Mouse (Mus musculus) forebrain, postnatal 0 days (tissue): ENCODE measurements around the gene Rnf220. TPM values are rescaled to one million over a fixed set of nuclear protein-coding genes. Genes with fewer than 3 reads are reported as not detected.

Experiments
- ATAC-seq: fragments of 200-750 bp; cut with Nextera tagmentation; 2 replicates; pipeline ENCODE4 v1.8.0; 2017; ENCODE audit warnings: mild to moderate bottlenecking, moderate library complexity
- DNase-seq: peaks from one replicate; pipeline ENCODE4 v3.0.0-alpha.2; 2015
- H3K27ac ChIP-seq: fragments of 300-500 bp; sonication (generic); 2 replicates; pipeline ENCODE4 v1.5.1; 2014; ENCODE audit warnings: low read depth, mild to moderate bottlenecking, antibody characterized with exemption, low read length, moderate library complexity, mixed read lengths
- H3K27me3 ChIP-seq: fragments of 300-500 bp; sonication (generic); 2 replicates; pipeline ENCODE4 v1.6.1; 2014; ENCODE audit warnings: mild to moderate bottlenecking, low read length, mixed read lengths; ENCODE audit not compliant: insufficient read depth
- H3K36me3 ChIP-seq: fragments of 300-500 bp; sonication (generic); 2 replicates; pipeline ENCODE4 v1.6.1; 2014; ENCODE audit warnings: mild to moderate bottlenecking, moderate library complexity; ENCODE audit not compliant: insufficient read depth
- H3K4me1 ChIP-seq: fragments of 300-500 bp; sonication (generic); 2 replicates; pipeline ENCODE4 v1.6.1; 2014; ENCODE audit warnings: antibody characterized with exemption; ENCODE audit not compliant: insufficient read depth
- H3K4me2 ChIP-seq: fragments of 300-500 bp; sonication (generic); 2 replicates; pipeline ENCODE4 v1.6.1; 2014; ENCODE audit warnings: low read depth, mild to moderate bottlenecking, moderate library complexity
- H3K4me3 ChIP-seq: fragments of 300-500 bp; sonication (generic); 2 replicates; pipeline ENCODE4 v1.5.1; 2014; ENCODE audit warnings: low read depth, low read length, mixed read lengths
- H3K9ac ChIP-seq: fragments of 300-500 bp; sonication (generic); 2 replicates; pipeline ENCODE4 v1.6.1; 2014; ENCODE audit warnings: mild to moderate bottlenecking
- H3K9me3 ChIP-seq: fragments of 300-500 bp; sonication (generic); 2 replicates; pipeline ENCODE4 v1.6.1; 2016; ENCODE audit warnings: low read length
- CTCF ChIP-seq: sonication (generic); IDR thresholded peaks from 2 replicates; pipeline ENCODE4 v1.5.1; 2016; ENCODE audit warnings: antibody characterized with exemption, control low read depth, low read depth
- WGBS: fragments of 180-500 bp; shearing (Covaris S2); extraction: QIAGEN DNeasy Blood & Tissue Kit; methylation state at CpG from one replicate; pipeline ENCODE4 v1.1.7; 2014; 5-methylcytosine and 5-hydroxymethylcytosine counted together
- polyA plus RNA-seq: library from polyadenylated mRNA; unstranded; fragments of >200 nt; fragmentation: Nextera tagmentation; extraction: Ambion mirVana; gene quantifications from 2 replicates; pipeline ENCODE4 v1.2.1, GENCODE M21; 2015
- total RNA-seq: library from RNA; depleted of rRNA; stranded (reverse); fragments of >200 nt; gene quantifications from 2 replicates; pipeline ENCODE4 v1.2.3, GENCODE M21; 2014

Rnf220 gene
- total and polyA plus RNA-seq, 2 experiments from 2014 or later: 140 to 185 TPM

GRCm38 (mm10) chr4:117288927-117289801 is 207.7 kb downstream of the Rnf220 start:
- TF ChIP-seq CTCF: no peak
- H3K9ac ChIP-seq: peak overlapping the region; percentile 79
- peak; percentile 85 for ATAC-seq
- peak overlapping the region; percentile 90 for H3K4me2 ChIP-seq
- no peaks in the 10 kb centered on the region for H3K27me3 ChIP-seq
- no peaks in the 10 kb centered on the region for H3K9me3 ChIP-seq
- H3K27ac ChIP-seq: peak overlapping the region; percentile 93
- WGBS: 1% methylated on average over 71 of the region's 80 CpGs
- peak overlapping the region; percentile 75 for H3K4me3 ChIP-seq
- H3K36me3 ChIP-seq: peaks cover 36% of the 10 kb centered on the region
- peak; percentile 87 for DNase-seq
- H3K4me1 ChIP-seq: peaks cover 5% of the 10 kb centered on the region; the same call in 1 of the 2 replicates

GRCm38 (mm10) chr4:117288277-117288926 is 208.4 kb downstream of the Rnf220 start:
- H3K9me3 ChIP-seq: no peaks in the 10 kb centered on the region
- ATAC-seq (peak; percentile 37), DNase-seq (peak; percentile 60)
- peak overlapping the region; percentile 79 for H3K9ac ChIP-seq
- no peak for TF ChIP-seq CTCF
- H3K4me1 ChIP-seq: peaks cover 11% of the 10 kb centered on the region; the same call in 1 of the 2 replicates
- peaks cover 43% of the 10 kb centered on the region for H3K36me3 ChIP-seq
- no peaks in the 10 kb centered on the region for H3K27me3 ChIP-seq
- peak overlapping the region; percentile 93 for H3K27ac ChIP-seq
- 12% methylated on average over 25 of the region's 25 CpGs for WGBS
- peak overlapping the region; percentile 75 for H3K4me3 ChIP-seq
- H3K4me2 ChIP-seq: peak overlapping the region; percentile 90

GRCm38 (mm10) chr4:117284363-117284762 is 212.5 kb downstream of the Rnf220 start:
- no peak overlapping the region for H3K27ac ChIP-seq
- no peaks in the 10 kb centered on the region for H3K27me3 ChIP-seq
- no peak for TF ChIP-seq CTCF
- DNase-seq: no peak
- H3K9ac ChIP-seq: no peak overlapping the region
- H3K9me3 ChIP-seq: no peaks in the 10 kb centered on the region
- H3K4me3 ChIP-seq: no peak overlapping the region
- peaks cover 12% of the 10 kb centered on the region; the same call in 1 of the 2 replicates for H3K4me1 ChIP-seq
- 61% methylated on average over 4 of the region's 4 CpGs for WGBS
- peaks cover 59% of the 10 kb centered on the region for H3K36me3 ChIP-seq
- no peak for ATAC-seq
- H3K4me2 ChIP-seq: no peak overlapping the region

GRCm38 (mm10) chr4:117283271-117284191 is 213.3 kb downstream of the Rnf220 start:
- peaks cover 64% of the 10 kb centered on the region for H3K36me3 ChIP-seq
- TF ChIP-seq CTCF: no peak
- peaks cover 10% of the 10 kb centered on the region; the same call in 1 of the 2 replicates for H3K4me1 ChIP-seq
- no peak overlapping the region for H3K4me2 ChIP-seq
- no peaks in the 10 kb centered on the region for H3K27me3 ChIP-seq
- H3K9me3 ChIP-seq: no peaks in the 10 kb centered on the region
- H3K9ac ChIP-seq: 0 out of 2 replicates have a peak overlapping the region, but pooled peaks have one; percentile 10
- DNase-seq (no peak), ATAC-seq (0 out of 2 replicates have a peak, but pooled peaks have one; percentile 19)
- H3K4me3 ChIP-seq: no peak overlapping the region
- H3K27ac ChIP-seq: peak overlapping the region; percentile 29; the same call in 1 of the 2 replicates
- WGBS: 20% methylated on average over 22 of the region's 22 CpGs

- DNase-seq (no peak), ATAC-seq (no peak)
- 68% methylated on average over 19 of the region's 19 CpGs for WGBS
- TF ChIP-seq CTCF: no peak
- H3K9ac ChIP-seq: no peak overlapping the region
- peak overlapping the region; percentile 64 for H3K27ac ChIP-seq
- H3K36me3 ChIP-seq: peaks cover 71% of the 10 kb centered on the region
- H3K4me3 ChIP-seq: no peak overlapping the region
- no peaks in the 10 kb centered on the region for H3K27me3 ChIP-seq
- 0 out of 2 replicates have a peak, but pooled peaks cover 7% of the 10 kb centered on the region for H3K4me1 ChIP-seq
- no peak overlapping the region for H3K4me2 ChIP-seq
- H3K9me3 ChIP-seq: no peaks in the 10 kb centered on the region
Observed at GRCm38 (mm10) chr4:117281090-117281845, 215.6 kb downstream of the Rnf220 start.

GRCm38 (mm10) chr4:117280397-117280930 is 216.4 kb downstream of the Rnf220 start:
- WGBS: 57% methylated on average over 8 of the region's 8 CpGs

More at GRCm38 (mm10) chr4:117280397-117280930, 216.4 kb downstream of the Rnf220 start:
- Histone ChIP-seq H3K27ac (peak overlapping the region; percentile 64), H3K9ac (no peak overlapping the region), H3K9me3 (no peaks in the 10 kb centered on the region), H3K27me3 (no peaks in the 10 kb centered on the region), H3K4me1 (0 out of 2 replicates have a peak, but pooled peaks cover 7% of the 10 kb centered on the region), H3K36me3 (peaks cover 71% of the 10 kb centered on the region), H3K4me2 (no peak overlapping the region), H3K4me3 (no peak overlapping the region)
- TF ChIP-seq CTCF: no peak
- DNase-seq (peak; percentile 65), ATAC-seq (peak; percentile 59)
